Mouse (Mus musculus): ENCODE data around the gene Cbx4.
"Not testable (repeated sequence)": the region's sequence is repeated elsewhere in the genome, so short reads cannot be mapped to it uniquely, and the experiment has no call there.

Gene Cbx4

GRCm38 (mm10) chr11:119109415-119110071, 23.5 kb upstream of the Cbx4 start:
- no peak for DNase-seq (ENCODE audit: low spot score)

- no peak for DNase-seq (ENCODE audit: low spot score)
These were observed 22.7 kb upstream of the Cbx4 start for GRCm38 (mm10) chr11:119108573-119109263.

- no peak for DNase-seq (ENCODE audit: low spot score)
These were observed 20.3 kb upstream of the Cbx4 start for GRCm38 (mm10) chr11:119106289-119106688.

GRCm38 (mm10) chr11:119105748-119106147, 19.7 kb upstream of the Cbx4 start:
- no peak for DNase-seq (ENCODE audit: low spot score)

GRCm38 (mm10) chr11:119105071-119105609, 19.1 kb upstream of the Cbx4 start:
- no peak for DNase-seq (ENCODE audit: low spot score)

GRCm38 (mm10) chr11:119103991-119104390, 18.0 kb upstream of the Cbx4 start:
- no peak for DNase-seq (ENCODE audit: low spot score)

GRCm38 (mm10) chr11:119100355-119100754, 14.3 kb upstream of the Cbx4 start:
- not testable (repeated sequence) for DNase-seq (ENCODE audit: low spot score)

- no peak for DNase-seq (ENCODE audit: low spot score)
These were observed 12.2 kb upstream of the Cbx4 start for GRCm38 (mm10) chr11:119098202-119098601.

- DNase-seq (ENCODE audit: low spot score) = no peak
These were observed 9.4 kb upstream of the Cbx4 start for GRCm38 (mm10) chr11:119095441-119095840.

- DNase-seq (ENCODE audit: low spot score) = no peak
These were observed 7.3 kb upstream of the Cbx4 start for GRCm38 (mm10) chr11:119093322-119093721.

GRCm38 (mm10) chr11:119092286-119092685, 6.3 kb upstream of the Cbx4 start:
- DNase-seq (ENCODE audit: low spot score) = no peak

GRCm38 (mm10) chr11:119091598-119091991, 5.6 kb upstream of the Cbx4 start:
- peak; percentile 86 for DNase-seq (ENCODE audit: low spot score)

- DNase-seq (ENCODE audit: low spot score) = peak; percentile 70
These were observed 5.1 kb upstream of the Cbx4 start for GRCm38 (mm10) chr11:119090961-119091597.

- DNase-seq (ENCODE audit: low spot score) = peak; percentile 34
These were observed 4.3 kb upstream of the Cbx4 start for GRCm38 (mm10) chr11:119090076-119090960.

- peak; percentile 27 for DNase-seq (ENCODE audit: low spot score)
These were observed 3.4 kb upstream of the Cbx4 start for GRCm38 (mm10) chr11:119089235-119090075.

- DNase-seq (ENCODE audit: low spot score) = peak; percentile 56
These were observed 2.6 kb upstream of the Cbx4 start for GRCm38 (mm10) chr11:119088391-119089234.

GRCm38 (mm10) chr11:119087301-119088082, 1.5 kb upstream of the Cbx4 start:
- DNase-seq (ENCODE audit: low spot score) = peak; percentile 56

GRCm38 (mm10) chr11:119085279-119086062, 550 bp downstream of the Cbx4 start:
- peak; percentile 81 for DNase-seq (ENCODE audit: low spot score)

All from retina, embryonic 14.5 days (tissue).